21 mouse cellular contexts compared by ENCODE assay signal in the genomic region with DNA sequence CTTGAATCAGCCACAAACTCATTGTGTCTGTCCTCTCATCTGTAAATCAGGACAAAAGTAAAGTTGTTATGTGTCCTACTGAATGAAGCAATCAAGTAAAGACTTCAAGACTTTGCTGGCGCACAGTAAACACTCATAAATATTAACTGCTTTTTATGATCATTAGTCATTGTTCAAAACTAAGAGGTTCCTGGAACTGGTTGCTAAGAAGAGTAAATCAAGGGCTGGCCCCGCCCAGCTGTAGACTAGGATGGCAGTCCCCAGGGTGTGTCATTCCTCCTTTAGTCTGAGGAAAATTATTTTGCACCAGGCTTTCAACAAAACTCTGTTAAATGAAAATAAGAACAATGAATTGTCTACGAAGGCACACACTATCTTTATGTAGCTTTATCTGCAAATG.
DNase-seq lines count a peak whose midpoint lies in the region; ATAC-seq and TF ChIP-seq lines count a peak whose summit lies in the region.
"Had no signal": no experiment of that assay in that cellular context is flagged by ENCODE, and none has a peak within 500 bp of the region (broad histone marks: within the 10 kb centered on the region; RNA-seq: fewer than 3 reads in every experiment).

No protein-coding gene starts in this region.

- no peaks in the 10 kb centered on the region for H3K27me3 ChIP-seq in midbrain, embryonic 11.5 days (ENCODE audit: control insufficient read depth, insufficient read depth, low read length)
- H3K27me3 ChIP-seq in midbrain, embryonic 13.5 days: 0 out of 2 replicates have a peak, but pooled peaks cover 2% of the 10 kb centered on the region
- no peaks in the 10 kb centered on the region for H3K27me3 ChIP-seq in intestine, postnatal 0 days (replicated peaks; ENCODE audit: control insufficient read depth, insufficient read depth, low read length)
- H3K27me3 ChIP-seq in forebrain, embryonic 14.5 days (replicated peaks; ENCODE audit: control insufficient read depth, insufficient read depth, low read length): no peaks in the 10 kb centered on the region
- H3K27me3 ChIP-seq: embryonic facial prominence, embryonic 13.5 days; forebrain, embryonic 12.5 days; heart, embryonic 15.5 days; hindbrain, embryonic 13.5 days had no signal

- no peak for TF ChIP-seq CTCF in intestine, postnatal 0 days (IDR thresholded peaks at IDR 0.05; ENCODE audit: low read depth)

- H3K9ac ChIP-seq in midbrain, embryonic 11.5 days (ENCODE audit: low read length): no peak overlapping the region
- no peak overlapping the region for H3K9ac ChIP-seq in midbrain, embryonic 13.5 days (replicated peaks)
- H3K9ac ChIP-seq in intestine, postnatal 0 days (ENCODE audit: low read depth, low read length): no peak overlapping the region
- no peak overlapping the region for H3K9ac ChIP-seq in forebrain, embryonic 14.5 days (ENCODE audit: low read length)
- H3K9ac ChIP-seq: embryonic facial prominence, embryonic 13.5 days; forebrain, embryonic 12.5 days; forebrain, postnatal 0 days; heart, embryonic 15.5 days; hindbrain, embryonic 13.5 days had no signal

- no peaks in the 10 kb centered on the region for H3K4me1 ChIP-seq in midbrain, embryonic 11.5 days (ENCODE audit: control insufficient read depth, insufficient read depth, low read length)
- no peaks in the 10 kb centered on the region for H3K4me1 ChIP-seq in midbrain, embryonic 13.5 days (replicated peaks)
- no peaks in the 10 kb centered on the region for H3K4me1 ChIP-seq in intestine, postnatal 0 days (replicated peaks; ENCODE audit: control insufficient read depth, insufficient read depth, low read length)
- no peaks in the 10 kb centered on the region for H3K4me1 ChIP-seq in forebrain, embryonic 14.5 days (ENCODE audit: control insufficient read depth, insufficient read depth, low read length)
- H3K4me1 ChIP-seq: embryonic facial prominence, embryonic 13.5 days; forebrain, embryonic 12.5 days; heart, embryonic 15.5 days; hindbrain, embryonic 13.5 days had no signal

- peak; percentile 41 for DNase-seq in adrenal gland, postnatal 14 days
- no peak for DNase-seq in adrenal gland, postnatal 4 days (ENCODE audit: low spot score in 2 of 2)
- DNase-seq in midbrain, embryonic 11.5 days (ENCODE audit: low spot score, missing footprints): peak; percentile 41
- peak; percentile 36 for DNase-seq in adrenal gland, postnatal 25 days
- no peak for DNase-seq in thymus, adult 18-20 months
- no peak for DNase-seq in forebrain, embryonic 14.5 days (ENCODE audit: low spot score)
- DNase-seq: cerebellum, adult 11-12 months; cerebellum, adult 9-11 months; cerebellum, postnatal 36 days; forebrain, postnatal 0 days; gastrocnemius, postnatal 14 days; heart, adult 2 months; heart, postnatal 14 days had no signal

- H3K4me2 ChIP-seq in midbrain, embryonic 11.5 days: no peak overlapping the region
- H3K4me2 ChIP-seq in midbrain, embryonic 13.5 days (replicated peaks): no peak overlapping the region
- H3K4me2 ChIP-seq in intestine, postnatal 0 days (replicated peaks; ENCODE audit: low read depth): no peak overlapping the region
- H3K4me2 ChIP-seq in forebrain, embryonic 14.5 days (ENCODE audit: low read length): no peak overlapping the region
- H3K4me2 ChIP-seq: embryonic facial prominence, embryonic 13.5 days; forebrain, embryonic 12.5 days; heart, embryonic 11.5 days; heart, embryonic 15.5 days; hindbrain, embryonic 13.5 days had no signal

- no peak overlapping the region for H3K4me3 ChIP-seq in midbrain, embryonic 11.5 days (ENCODE audit: low read depth, low read length)
- no peak overlapping the region for H3K4me3 ChIP-seq in midbrain, embryonic 13.5 days (replicated peaks)
- H3K4me3 ChIP-seq in intestine, postnatal 0 days (ENCODE audit: low read depth, low read length): no peak overlapping the region
- H3K4me3 ChIP-seq in forebrain, embryonic 14.5 days (ENCODE audit: low read depth, low read length): no peak overlapping the region
- H3K4me3 ChIP-seq: embryonic facial prominence, embryonic 13.5 days; forebrain, embryonic 12.5 days; heart, adult 2 months; heart, embryonic 15.5 days; hindbrain, embryonic 13.5 days had no signal

- H3K36me3 ChIP-seq in midbrain, embryonic 11.5 days (ENCODE audit: control insufficient read depth, insufficient read depth, low read length): no peaks in the 10 kb centered on the region
- H3K36me3 ChIP-seq in midbrain, embryonic 13.5 days: no peaks in the 10 kb centered on the region
- no peaks in the 10 kb centered on the region for H3K36me3 ChIP-seq in intestine, postnatal 0 days (ENCODE audit: control insufficient read depth, insufficient read depth)
- H3K36me3 ChIP-seq in forebrain, embryonic 14.5 days (ENCODE audit: control insufficient read depth, insufficient read depth, low read length): no peaks in the 10 kb centered on the region
- H3K36me3 ChIP-seq: embryonic facial prominence, embryonic 13.5 days; forebrain, embryonic 12.5 days; heart, embryonic 15.5 days; hindbrain, embryonic 13.5 days had no signal

- ATAC-seq in midbrain, embryonic 11.5 days (ENCODE audit: low FRiP score): no peak
- ATAC-seq in midbrain, embryonic 13.5 days: no peak
- ATAC-seq in intestine, postnatal 0 days: peak; percentile 64
- no peak for ATAC-seq in forebrain, embryonic 14.5 days
- ATAC-seq: forebrain, postnatal 0 days; hindbrain, postnatal 0 days had no signal

- H3K27ac ChIP-seq in midbrain, embryonic 11.5 days (ENCODE audit: low read depth, low read length): no peak overlapping the region
- H3K27ac ChIP-seq in midbrain, embryonic 13.5 days: no peak overlapping the region
- H3K27ac ChIP-seq in intestine, postnatal 0 days (ENCODE audit: low read depth, low read length): no peak overlapping the region
- no peak overlapping the region for H3K27ac ChIP-seq in forebrain, embryonic 14.5 days (ENCODE audit: low read depth, low read length)
- H3K27ac ChIP-seq: embryonic facial prominence, embryonic 13.5 days; forebrain, embryonic 12.5 days; heart, adult 2 months; heart, embryonic 15.5 days; hindbrain, embryonic 13.5 days; hindbrain, postnatal 0 days had no signal

- H3K9me3 ChIP-seq in midbrain, embryonic 11.5 days (ENCODE audit: control insufficient read depth, low read length): no peaks in the 10 kb centered on the region
- no peaks in the 10 kb centered on the region for H3K9me3 ChIP-seq in midbrain, embryonic 13.5 days
- no peaks in the 10 kb centered on the region for H3K9me3 ChIP-seq in intestine, postnatal 0 days (ENCODE audit: control insufficient read depth)
- no peaks in the 10 kb centered on the region for H3K9me3 ChIP-seq in forebrain, embryonic 14.5 days (replicated peaks; ENCODE audit: control insufficient read depth, low read length)
- H3K9me3 ChIP-seq: embryonic facial prominence, embryonic 13.5 days; forebrain, embryonic 12.5 days; heart, embryonic 15.5 days; hindbrain, embryonic 13.5 days had no signal

- WGBS in midbrain, embryonic 11.5 days: 89% methylated on average over 3 of the region's 3 CpGs
- WGBS in midbrain, embryonic 13.5 days: 83% methylated on average over 3 of the region's 3 CpGs
- WGBS in intestine, postnatal 0 days: 56% methylated on average over 3 of the region's 3 CpGs
- 84% methylated on average over 3 of the region's 3 CpGs for WGBS in forebrain, embryonic 14.5 days

Comparison
In these comparisons a context has a peak if more than half of its experiments do, and no peak if none do; other contexts are left out.
1. DNase-seq: peak in adrenal gland, postnatal 14 days (single experiment), midbrain, embryonic 11.5 days (single experiment) and adrenal gland, postnatal 25 days (single experiment); none in adrenal gland, postnatal 4 days (0 of 2), thymus, adult 18-20 months (0 of 2) and forebrain, embryonic 14.5 days (single experiment).